Mouse (Mus musculus) hindbrain, embryonic 11.5 days (tissue): ENCODE data around the gene Cenpm. TPM values are rescaled to one million over a fixed set of nuclear protein-coding genes. Genes with fewer than 3 reads are reported as not detected.

ENCODE experiments used
- ATAC-seq: fragments of 200-750 bp; cut with Nextera tagmentation; 2 replicates; pipeline ENCODE4 v1.8.0; 2017; ENCODE audit warnings: mild to moderate bottlenecking, moderate TSS enrichment, moderate library complexity; ENCODE audit not compliant: low FRiP score
- DNase-seq: peaks from one replicate; pipeline ENCODE4 v3.0.0-alpha.2; 2015; ENCODE audit warnings: low spot score
- H3K27ac ChIP-seq: fragments of 300-500 bp; sonication (generic); 2 replicates; pipeline ENCODE4 v1.5.1; 2014; ENCODE audit warnings: mild to moderate bottlenecking, low read depth, low read length
- H3K27me3 ChIP-seq: fragments of 300-500 bp; sonication (generic); 2 replicates; pipeline ENCODE4 v1.6.1; 2014; ENCODE audit warnings: mild to moderate bottlenecking, low read length, moderate library complexity, mixed read lengths; ENCODE audit not compliant: control insufficient read depth, insufficient read depth
- H3K36me3 ChIP-seq: fragments of 300-500 bp; sonication (generic); 2 replicates; pipeline ENCODE4 v1.6.1; 2014; ENCODE audit warnings: mild to moderate bottlenecking, low read length, moderate library complexity, mixed read lengths; ENCODE audit not compliant: control insufficient read depth, insufficient read depth
- H3K4me1 ChIP-seq: fragments of 300-500 bp; sonication (generic); replicated peaks from 2 replicates; pipeline ENCODE4 v1.6.1; 2014; ENCODE audit warnings: low read length, mixed read lengths; ENCODE audit not compliant: control insufficient read depth, insufficient read depth
- H3K4me2 ChIP-seq: fragments of 300-500 bp; sonication (generic); replicated peaks from 2 replicates; pipeline ENCODE4 v1.6.1; 2014; ENCODE audit warnings: mild to moderate bottlenecking, low read depth, low read length
- H3K4me3 ChIP-seq: fragments of 300-500 bp; sonication (generic); 2 replicates; pipeline ENCODE4 v1.5.1; 2014; ENCODE audit warnings: low read depth, low read length
- H3K9ac ChIP-seq: fragments of 300-500 bp; sonication (generic); 2 replicates; pipeline ENCODE4 v1.6.1; 2014; ENCODE audit warnings: low read depth, low read length
- H3K9me3 ChIP-seq: fragments of 300-500 bp; sonication (generic); 2 replicates; pipeline ENCODE4 v1.6.1; 2016; ENCODE audit warnings: low read length; ENCODE audit not compliant: control insufficient read depth
- WGBS: fragments of 180-500 bp; shearing (Covaris S2); extraction: QIAGEN DNeasy Blood & Tissue Kit; methylation state at CpG from one replicate; pipeline ENCODE4 v1.1.7; 2014; 5-methylcytosine and 5-hydroxymethylcytosine counted together
- polyA plus RNA-seq: library from polyadenylated mRNA; unstranded; fragments of >200 nt; fragmentation: Nextera tagmentation; extraction: Ambion mirVana; gene quantifications from 2 replicates; pipeline ENCODE4 v1.2.1, GENCODE M21; 2014

Gene Cenpm
- polyA plus RNA-seq, 1 experiment from 2014 or later: 78.1 TPM

DNA sequence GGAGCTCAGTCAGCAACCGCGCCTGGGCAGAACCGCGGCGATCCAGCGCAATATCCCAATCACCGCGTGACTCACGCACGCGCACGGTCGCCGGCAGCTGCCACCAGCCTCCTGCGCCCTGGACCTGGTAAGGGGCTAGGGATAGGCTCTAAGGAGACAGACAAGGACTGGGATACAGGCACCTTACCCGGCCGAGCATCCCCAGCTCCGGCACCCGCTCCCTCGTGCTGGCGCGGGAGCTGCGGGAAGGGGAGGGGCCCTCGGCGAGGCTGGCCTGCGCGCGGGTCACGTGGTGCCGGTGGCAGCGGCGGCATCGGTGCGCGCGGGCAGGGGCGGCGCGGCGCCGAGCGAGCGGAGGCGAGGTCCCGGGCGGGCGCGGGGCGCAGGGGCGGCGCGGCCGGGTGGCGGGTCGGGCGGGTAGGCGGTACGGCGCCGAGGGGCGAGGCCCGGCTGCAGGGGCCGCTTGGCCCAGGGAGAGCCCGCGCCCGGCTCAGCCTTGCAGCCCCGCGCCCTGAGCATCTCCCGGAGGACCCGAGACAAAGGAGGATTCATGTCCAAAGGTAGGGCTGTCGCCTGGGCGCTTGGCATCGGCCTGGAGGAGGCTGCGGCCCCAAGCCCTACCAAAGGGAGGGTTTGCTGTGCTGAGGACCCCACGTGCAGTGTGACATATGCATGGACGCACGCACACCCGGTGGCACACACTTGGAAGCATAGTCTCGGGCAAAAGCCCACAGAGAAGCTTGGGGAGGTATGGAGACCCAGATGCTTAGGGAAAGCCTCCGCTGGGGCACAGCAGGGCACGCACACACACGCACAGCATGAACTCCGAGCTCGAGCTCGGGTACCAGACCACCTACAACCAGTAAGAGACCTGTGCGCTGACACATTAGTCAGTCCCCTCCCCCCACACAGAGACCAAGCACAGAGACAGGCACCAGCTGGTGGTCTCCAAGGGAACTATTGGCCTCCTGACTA, 30.7 kb upstream of the Cenpm start:
- Histone ChIP-seq H3K27ac (peak overlapping the region; percentile 91), H3K27me3 (peaks cover 7% of the 10 kb centered on the region), H3K4me3 (peak overlapping the region; percentile 47), H3K36me3 (no peaks in the 10 kb centered on the region), H3K9me3 (no peaks in the 10 kb centered on the region), H3K9ac (peak overlapping the region; percentile 66), H3K4me2 (peak overlapping the region; percentile 90), H3K4me1 (peaks cover 8% of the 10 kb centered on the region)
- under 1% methylated on average over 80 of the region's 86 CpGs for WGBS
- DNase-seq (peak; percentile 85), ATAC-seq (peak; percentile 78)

DNA sequence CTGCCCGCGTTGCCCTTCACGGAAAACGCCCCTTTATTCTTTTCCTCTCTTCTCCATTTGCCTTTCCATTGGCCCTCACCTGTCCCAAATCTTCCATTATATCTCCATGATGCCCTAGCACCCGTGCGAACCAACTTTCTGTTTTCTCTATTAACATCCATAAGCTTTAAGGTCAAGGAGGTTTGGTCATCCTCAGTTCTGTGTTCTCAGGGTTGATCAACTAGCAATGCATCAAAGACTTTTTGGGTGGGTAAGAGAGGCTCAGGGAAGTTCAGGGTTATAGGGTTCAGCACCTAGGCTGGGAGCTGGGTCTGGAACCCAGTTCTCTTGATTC, 30.0 kb upstream of the Cenpm start, which contains the start of gene Sept3:
Sept3 (plus strand) TSS at position 301 of the 334 bp plus-strand sequence.
- WGBS: 22% methylated on average over 6 of the region's 6 CpGs
- H3K27me3 ChIP-seq: peaks cover 7% of the 10 kb centered on the region
- H3K9me3 ChIP-seq: no peaks in the 10 kb centered on the region
- ATAC-seq (no peak), DNase-seq (no peak)
- H3K36me3 ChIP-seq: no peaks in the 10 kb centered on the region
- peak within 1 kb of the TSS; percentile 47 for H3K4me3 ChIP-seq
- peaks cover 8% of the 10 kb centered on the region for H3K4me1 ChIP-seq
- peak within 1 kb of the TSS; percentile 90 for H3K4me2 ChIP-seq
- peak within 1 kb of the TSS; percentile 91 for H3K27ac ChIP-seq
- peak within 1 kb of the TSS; percentile 66 for H3K9ac ChIP-seq

DNA sequence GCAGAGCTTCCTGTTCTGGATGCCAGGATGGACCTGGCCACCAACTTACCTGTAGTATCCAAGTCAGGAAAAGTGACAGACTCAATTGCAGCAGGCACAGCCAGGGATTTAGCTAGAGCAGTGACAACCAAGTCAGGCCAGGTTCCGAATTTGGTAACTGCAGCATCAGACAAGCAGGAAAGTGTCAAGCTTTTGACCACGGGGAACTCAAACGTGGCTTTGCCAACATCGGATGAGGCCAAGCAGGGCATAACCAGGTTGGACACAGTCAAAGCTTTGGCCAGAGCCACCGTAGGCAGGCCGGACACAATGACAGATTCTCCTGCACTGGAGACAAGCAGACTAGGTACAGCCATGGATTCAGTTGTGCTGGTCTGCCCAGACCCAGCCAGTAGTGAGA, 27.7 kb upstream of the Cenpm start:
- no peaks in the 10 kb centered on the region for H3K9me3 ChIP-seq
- WGBS: 87% methylated on average over 6 of the region's 6 CpGs
- peaks cover 7% of the 10 kb centered on the region for H3K27me3 ChIP-seq
- ATAC-seq (no peak), DNase-seq (no peak)
- H3K4me1 ChIP-seq: peaks cover 15% of the 10 kb centered on the region
- no peak overlapping the region for H3K4me3 ChIP-seq
- no peak overlapping the region for H3K9ac ChIP-seq
- no peaks in the 10 kb centered on the region for H3K36me3 ChIP-seq
- no peak overlapping the region for H3K27ac ChIP-seq
- no peak overlapping the region for H3K4me2 ChIP-seq

DNA sequence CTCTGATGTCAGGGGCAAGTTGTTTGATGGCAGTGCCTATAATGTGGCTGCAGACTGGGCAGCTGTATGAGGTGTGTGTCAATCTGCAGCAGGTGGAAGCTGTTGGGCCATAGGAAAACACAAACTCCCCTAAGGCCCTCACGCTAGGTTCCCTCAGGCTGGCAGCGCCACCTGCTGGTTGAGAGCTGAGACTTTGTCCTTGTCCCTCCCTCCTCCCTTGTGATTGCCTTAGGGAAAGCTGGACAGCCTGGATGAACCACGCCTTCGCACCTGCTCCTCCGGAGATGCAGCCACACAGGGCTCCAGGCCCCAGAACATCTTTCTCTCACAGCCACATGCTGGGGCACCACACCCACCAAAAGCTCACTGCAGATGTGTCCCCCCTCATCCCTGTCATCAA, 26.7 kb upstream of the Cenpm start:
- Histone ChIP-seq H3K36me3 (no peaks in the 10 kb centered on the region), H3K9me3 (no peaks in the 10 kb centered on the region), H3K9ac (no peak overlapping the region), H3K27ac (0 out of 2 replicates have a peak overlapping the region, but pooled peaks have one; percentile 44), H3K27me3 (peaks cover 7% of the 10 kb centered on the region), H3K4me3 (no peak overlapping the region), H3K4me1 (peaks cover 9% of the 10 kb centered on the region), H3K4me2 (no peak overlapping the region)
- WGBS: 6% methylated on average over 5 of the region's 5 CpGs
- peak; percentile 95 for DNase-seq
- peak; percentile 15 for ATAC-seq

DNA sequence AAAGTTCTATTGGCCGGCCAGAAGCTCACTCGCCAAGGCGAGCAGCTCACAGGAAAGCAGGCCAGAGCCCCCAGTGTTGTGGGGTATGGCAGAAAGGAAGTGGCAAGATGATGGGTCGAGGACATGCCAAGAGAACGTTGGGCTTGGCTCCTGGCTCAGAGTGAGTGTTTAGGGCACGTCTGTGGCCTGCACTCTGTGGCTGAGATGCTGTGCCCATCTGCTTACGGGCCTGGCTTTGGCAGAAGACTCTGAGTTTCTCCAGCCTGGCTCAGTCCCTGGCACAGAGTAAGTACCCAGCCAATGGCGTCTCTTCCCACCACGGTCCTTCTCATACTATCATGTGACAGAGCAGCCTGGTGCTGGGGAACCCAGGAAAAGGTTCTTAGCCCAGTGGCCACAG, 24.2 kb upstream of the Cenpm start:
- no peak overlapping the region for H3K9ac ChIP-seq
- peaks cover 4% of the 10 kb centered on the region for H3K27me3 ChIP-seq
- H3K4me2 ChIP-seq: no peak overlapping the region
- H3K36me3 ChIP-seq: no peaks in the 10 kb centered on the region
- 82% methylated on average over 9 of the region's 9 CpGs for WGBS
- peaks cover 7% of the 10 kb centered on the region for H3K4me1 ChIP-seq
- H3K4me3 ChIP-seq: no peak overlapping the region
- no peaks in the 10 kb centered on the region for H3K9me3 ChIP-seq
- no peak for ATAC-seq
- H3K27ac ChIP-seq: peak overlapping the region; percentile 67; the same call in 1 of the 2 replicates
- no peak for DNase-seq

DNA sequence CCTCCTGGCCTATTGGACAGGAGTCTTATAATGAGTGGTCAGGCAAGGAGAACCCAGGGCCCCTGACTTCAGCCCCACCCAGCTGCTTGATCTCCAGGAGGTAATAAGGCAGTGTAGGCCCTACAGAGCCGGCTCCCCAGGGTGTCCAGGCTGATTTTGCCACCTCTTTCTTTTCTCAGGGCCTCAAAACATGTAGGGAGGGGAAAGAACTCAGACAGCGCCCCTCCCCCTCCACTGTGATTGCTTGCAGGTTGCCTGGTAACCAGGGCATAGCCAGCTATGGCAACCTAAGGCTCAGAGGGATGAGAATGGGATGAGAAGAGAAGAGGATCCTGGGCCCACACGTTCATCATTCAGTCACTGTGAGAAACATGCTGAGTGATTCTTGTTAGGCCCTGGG, 23.6 kb upstream of the Cenpm start:
- no peaks in the 10 kb centered on the region for H3K9me3 ChIP-seq

DNA sequence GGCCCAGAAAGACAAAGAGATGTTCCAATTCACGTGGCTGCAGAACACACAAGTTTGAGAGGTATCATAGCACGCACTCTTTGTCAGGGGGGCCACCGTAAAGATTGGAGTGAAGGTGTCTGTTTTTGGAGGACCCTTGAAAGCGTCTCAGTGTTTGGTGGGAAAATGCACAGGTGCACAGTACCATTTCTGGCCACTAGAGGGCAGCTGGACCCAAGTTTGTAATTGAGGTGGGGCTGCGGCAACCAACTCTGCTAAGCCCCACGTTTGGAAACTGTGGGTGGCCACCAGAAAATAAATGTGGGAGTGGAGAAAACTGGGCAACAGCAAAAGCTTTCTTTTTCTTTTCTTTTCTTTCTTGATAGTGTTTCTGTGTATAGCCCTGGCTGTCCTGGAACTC, 21.8 kb upstream of the Cenpm start:
- WGBS: 20% methylated on average over 6 of the region's 6 CpGs
- Histone ChIP-seq H3K4me1 (peaks cover 7% of the 10 kb centered on the region), H3K9ac (no peak overlapping the region), H3K9me3 (no peaks in the 10 kb centered on the region), H3K27ac (no peak overlapping the region), H3K27me3 (no peaks in the 10 kb centered on the region), H3K4me2 (no peak overlapping the region), H3K4me3 (no peak overlapping the region), H3K36me3 (no peaks in the 10 kb centered on the region)
- DNase-seq (peak; percentile 84), ATAC-seq (no peak)

More for the DNA sequence above, 23.6 kb upstream of the Cenpm start:
- H3K9ac ChIP-seq: no peak overlapping the region
- 8% methylated on average over 3 of the region's 3 CpGs for WGBS
- DNase-seq (peak; percentile 79), ATAC-seq (peak; percentile 46; the same call in 1 of the 2 replicates)
- peak overlapping the region; percentile 67 for H3K27ac ChIP-seq
- no peaks in the 10 kb centered on the region for H3K27me3 ChIP-seq
- H3K4me3 ChIP-seq: no peak overlapping the region
- no peaks in the 10 kb centered on the region for H3K36me3 ChIP-seq
- peaks cover 7% of the 10 kb centered on the region for H3K4me1 ChIP-seq
- no peak overlapping the region for H3K4me2 ChIP-seq

DNA sequence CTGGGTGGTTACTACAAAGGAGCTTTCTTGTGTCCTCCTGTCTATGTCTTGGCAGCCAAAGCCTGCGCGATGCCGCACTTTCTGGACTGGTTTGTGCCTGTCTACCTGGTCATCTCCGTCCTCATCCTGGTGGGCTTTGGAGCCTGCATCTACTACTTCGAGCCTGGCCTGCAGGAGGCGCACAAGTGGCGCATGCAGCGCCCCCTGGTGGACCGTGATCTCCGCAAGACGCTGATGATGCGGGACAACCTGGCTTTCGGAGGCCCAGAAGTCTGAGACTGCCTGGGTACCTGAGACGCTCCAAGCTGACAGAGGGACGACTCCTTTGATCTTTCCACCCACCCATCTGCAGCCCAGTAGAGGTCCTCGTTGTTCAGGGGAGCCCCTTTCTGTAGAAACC, 15.0 kb upstream of the Cenpm start:
- H3K9ac ChIP-seq: no peak overlapping the region
- no peaks in the 10 kb centered on the region; the same call in none of the 2 replicates for H3K4me1 ChIP-seq
- H3K9me3 ChIP-seq: no peaks in the 10 kb centered on the region
- ATAC-seq (no peak), DNase-seq (peak; percentile 87)
- no peak overlapping the region for H3K4me3 ChIP-seq
- H3K4me2 ChIP-seq: no peak overlapping the region
- no peak overlapping the region for H3K27ac ChIP-seq
- H3K27me3 ChIP-seq: no peaks in the 10 kb centered on the region
- no peaks in the 10 kb centered on the region for H3K36me3 ChIP-seq
- 11% methylated on average over 16 of the region's 16 CpGs for WGBS
